Mouse (Mus musculus): ENCODE measurements at regions not wholly inside any gene's neighbourhood (a gene's known extent, or its start where the extent isn't known, plus 50 kb on each side); places are given as distances from the start of the nearest gene placed in this dataset.

- TF ChIP-seq CTCF (IDR thresholded peaks at IDR 0.05; ENCODE audit: low read depth) (no peak), EP300 (IDR thresholded peaks at IDR 0.05; ENCODE audit: low read depth) (no peak)
Measured at GRCm38 (mm10) chr3:48144885-48145284, 1612.2 kb downstream of the Pcdh18 start.
